Mouse (Mus musculus) midbrain, postnatal 0 days (tissue): ENCODE data around the gene Carns1. TPM values are rescaled to one million over a fixed set of nuclear protein-coding genes. Genes with fewer than 3 reads are reported as not detected.
A peak's percentile ranks its signal among the peaks of the same experiment; 100 is the strongest.

Experiments
- ATAC-seq: fragments of 200-750 bp; cut with Nextera tagmentation; 2 replicates; pipeline ENCODE4 v1.8.0; 2017; ENCODE audit warnings: moderate number of reproducible peaks, mild to moderate bottlenecking, moderate TSS enrichment, moderate library complexity; ENCODE audit not compliant: low FRiP score
- DNase-seq: peaks from one replicate; pipeline ENCODE4 v3.0.0-alpha.2; 2015; ENCODE audit warnings: low spot score
- H3K27ac ChIP-seq: fragments of 300-500 bp; sonication (generic); 2 replicates; pipeline ENCODE4 v1.5.1; 2014; ENCODE audit warnings: low read depth, mild to moderate bottlenecking, low read length, mixed read lengths
- H3K27me3 ChIP-seq: fragments of 300-500 bp; sonication (generic); 2 replicates; pipeline ENCODE4 v1.6.1; 2014; ENCODE audit warnings: low read length, control low read depth, mixed read lengths; ENCODE audit not compliant: insufficient read depth
- H3K36me3 ChIP-seq: fragments of 300-500 bp; sonication (generic); 2 replicates; pipeline ENCODE4 v1.6.1; 2014; ENCODE audit warnings: low read length, control low read depth, mixed read lengths; ENCODE audit not compliant: insufficient read depth
- H3K4me1 ChIP-seq: fragments of 300-500 bp; sonication (generic); 2 replicates; pipeline ENCODE4 v1.6.1; 2014; ENCODE audit warnings: mild to moderate bottlenecking, control low read depth, antibody characterized with exemption, low read length, mixed read lengths; ENCODE audit not compliant: insufficient read depth
- H3K4me2 ChIP-seq: fragments of 300-500 bp; sonication (generic); 2 replicates; pipeline ENCODE4 v1.6.1; 2014; ENCODE audit warnings: low read depth, mild to moderate bottlenecking, low read length, mixed read lengths; ENCODE audit not compliant: poor library complexity, severe bottlenecking
- H3K4me3 ChIP-seq: fragments of 300-500 bp; sonication (generic); 2 replicates; pipeline ENCODE4 v1.5.1; 2014; ENCODE audit warnings: low read depth, mild to moderate bottlenecking, low read length, moderate library complexity
- H3K9ac ChIP-seq: fragments of 300-500 bp; sonication (generic); replicated peaks from 2 replicates; pipeline ENCODE4 v1.6.1; 2014; ENCODE audit warnings: mild to moderate bottlenecking, low read length, moderate library complexity, mixed read lengths; ENCODE audit not compliant: poor library complexity, severe bottlenecking
- H3K9me3 ChIP-seq: fragments of 300-500 bp; sonication (generic); 2 replicates; pipeline ENCODE4 v1.6.1; 2016; ENCODE audit warnings: low read length, control low read depth
- CTCF ChIP-seq: IDR thresholded peaks from 2 replicates; pipeline ENCODE4 v1.5.1; 2016; ENCODE audit warnings: antibody characterized with exemption, mild to moderate bottlenecking
- WGBS: fragments of 180-500 bp; shearing (Covaris S2); extraction: QIAGEN DNeasy Blood & Tissue Kit; methylation state at CpG from one replicate; pipeline ENCODE4 v1.1.7; 2014; 5-methylcytosine and 5-hydroxymethylcytosine counted together
- polyA plus RNA-seq: library from polyadenylated mRNA; unstranded; fragments of >200 nt; fragmentation: Nextera tagmentation; extraction: Ambion mirVana; gene quantifications from 2 replicates; pipeline ENCODE4 v1.2.1, GENCODE M21; 2015
- total RNA-seq: library from RNA; depleted of rRNA; stranded (reverse); fragments of >200 nt; gene quantifications from 2 replicates; pipeline ENCODE4 v1.2.3, GENCODE M21; 2014

Carns1 gene
- total and polyA plus RNA-seq, 2 experiments from 2014 or later = 6.6 to 6.9 TPM

- H3K4me3 ChIP-seq = no peak overlapping the region
- no peaks in the 10 kb centered on the region for H3K27me3 ChIP-seq
- no peak overlapping the region for H3K27ac ChIP-seq
- peaks cover 16% of the 10 kb centered on the region for H3K4me1 ChIP-seq
- H3K36me3 ChIP-seq = peaks cover 42% of the 10 kb centered on the region
- WGBS = 73% methylated on average over 2 of the region's 2 CpGs
- H3K9me3 ChIP-seq = no peaks in the 10 kb centered on the region
- no peak for ATAC-seq
- no peak overlapping the region for H3K9ac ChIP-seq
- H3K4me2 ChIP-seq = no peak overlapping the region
- TF ChIP-seq CTCF = no peak
- no peak for DNase-seq
These were observed 20.8 kb upstream of the Carns1 start for GRCm38 (mm10) chr19:4196048-4196447.

DNA sequence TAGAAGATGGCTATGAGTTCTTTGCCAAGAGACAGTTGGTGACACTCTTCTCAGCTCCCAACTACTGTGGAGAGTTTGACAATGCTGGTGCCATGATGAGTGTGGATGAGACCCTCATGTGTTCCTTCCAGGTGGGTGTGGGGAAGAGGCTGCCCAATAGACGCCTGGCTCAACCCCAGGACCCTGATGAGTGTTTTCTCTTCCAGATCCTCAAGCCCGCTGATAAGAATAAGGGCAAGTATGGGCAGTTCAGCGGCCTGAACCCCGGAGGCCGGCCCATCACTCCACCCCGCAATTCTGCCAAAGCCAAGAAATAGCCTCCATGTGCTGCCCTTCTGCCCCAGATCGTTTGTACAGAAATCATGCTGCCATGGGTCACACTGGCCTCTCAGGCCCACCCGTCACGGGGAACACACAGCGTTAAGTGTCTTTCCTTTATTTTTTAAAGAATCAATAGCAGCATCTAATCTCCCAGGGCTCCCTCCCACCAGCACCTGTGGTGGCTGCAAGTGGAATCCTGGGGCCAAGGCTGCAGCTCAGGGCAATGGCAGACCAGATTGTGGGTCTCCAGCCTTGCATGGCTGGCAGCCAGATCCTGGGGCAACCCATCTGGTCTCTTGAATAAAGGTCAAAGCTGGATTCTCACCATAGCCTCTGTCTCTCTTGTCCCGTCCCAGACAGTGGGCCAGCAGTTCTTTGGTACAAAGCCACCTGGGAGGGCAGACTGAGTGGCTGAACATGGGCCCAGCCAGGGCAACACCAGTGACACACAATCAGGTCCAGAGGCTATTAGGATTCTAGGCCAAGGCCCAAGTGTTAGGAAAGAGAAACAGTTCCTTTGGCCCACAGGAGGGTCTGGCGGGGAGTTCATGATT lies 19.7 kb upstream of the Carns1 start:
- H3K9ac ChIP-seq = no peak overlapping the region
- ATAC-seq (no peak), DNase-seq (peak; percentile 81)
- no peak overlapping the region for H3K4me2 ChIP-seq
- no peak overlapping the region for H3K27ac ChIP-seq
- H3K4me1 ChIP-seq = peaks cover 10% of the 10 kb centered on the region
- H3K9me3 ChIP-seq = no peaks in the 10 kb centered on the region
- WGBS = 71% methylated on average over 12 of the region's 12 CpGs
- TF ChIP-seq CTCF = no peak
- H3K4me3 ChIP-seq = no peak overlapping the region
- H3K27me3 ChIP-seq = no peaks in the 10 kb centered on the region
- peaks cover 42% of the 10 kb centered on the region for H3K36me3 ChIP-seq

DNA sequence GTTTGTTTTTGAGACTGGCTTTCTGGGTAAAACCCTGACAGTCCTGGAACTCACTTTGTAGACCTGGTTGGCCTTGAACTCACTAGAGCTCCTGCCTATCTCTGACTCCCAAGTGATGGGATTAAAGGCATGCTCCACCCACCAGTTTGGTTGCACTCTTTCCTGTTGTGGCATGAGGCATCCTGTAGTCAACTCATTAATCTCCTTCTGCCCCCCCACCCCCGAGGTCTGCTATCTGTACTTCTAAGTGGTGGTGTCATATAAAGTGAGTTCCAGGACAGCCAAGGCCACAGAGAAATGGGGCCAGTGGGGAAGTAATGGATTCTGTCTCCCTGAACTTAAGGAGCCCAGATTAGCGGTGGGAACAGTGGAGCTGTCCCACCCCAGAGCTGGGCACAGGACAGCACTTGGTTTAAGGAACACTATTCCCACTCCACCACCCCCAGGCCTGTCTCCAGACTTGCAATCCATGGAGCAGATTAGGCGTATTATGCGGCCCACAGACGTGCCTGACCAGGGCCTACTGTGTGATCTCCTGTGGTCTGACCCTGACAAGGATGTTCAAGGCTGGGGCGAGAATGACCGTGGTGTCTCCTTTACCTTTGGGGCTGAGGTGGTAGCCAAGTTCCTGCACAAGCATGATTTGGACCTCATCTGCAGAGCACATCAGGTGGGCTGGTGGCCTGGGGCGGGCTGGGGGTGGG lies 18.9 kb upstream of the Carns1 start:
- Histone ChIP-seq H3K4me2 (no peak overlapping the region), H3K9me3 (no peaks in the 10 kb centered on the region), H3K4me1 (peaks cover 10% of the 10 kb centered on the region), H3K27me3 (no peaks in the 10 kb centered on the region), H3K9ac (no peak overlapping the region), H3K27ac (no peak overlapping the region), H3K4me3 (no peak overlapping the region), H3K36me3 (peaks cover 38% of the 10 kb centered on the region)
- ATAC-seq (no peak), DNase-seq (no peak)
- 90% methylated on average over 8 of the region's 8 CpGs for WGBS
- TF ChIP-seq CTCF = no peak

DNA sequence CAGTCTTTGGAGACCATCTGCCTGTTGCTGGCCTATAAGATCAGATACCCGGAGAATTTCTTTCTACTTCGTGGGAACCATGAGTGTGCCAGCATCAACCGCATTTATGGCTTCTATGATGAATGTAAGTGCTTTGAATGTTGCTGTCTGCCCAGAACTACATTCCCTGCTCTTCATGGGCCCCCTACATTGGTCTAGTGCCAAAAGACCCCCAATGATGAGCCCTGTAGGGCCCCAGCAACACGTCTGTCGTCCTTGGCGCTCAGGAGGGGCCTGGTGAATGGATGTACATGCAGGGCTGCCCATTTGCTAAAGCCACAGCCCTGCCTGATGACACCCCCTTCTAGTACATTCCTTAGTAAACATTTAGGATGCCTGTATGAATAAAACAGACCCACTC lies 17.9 kb upstream of the Carns1 start:
- Histone ChIP-seq H3K4me3 (peak overlapping the region; percentile 94), H3K4me1 (peaks cover 10% of the 10 kb centered on the region), H3K4me2 (peak overlapping the region; percentile 88), H3K36me3 (peaks cover 36% of the 10 kb centered on the region), H3K9ac (peak overlapping the region; percentile 100), H3K27me3 (no peaks in the 10 kb centered on the region), H3K27ac (peak overlapping the region; percentile 94; the same call in 1 of the 2 replicates), H3K9me3 (no peaks in the 10 kb centered on the region)
- WGBS = 51% methylated on average over 6 of the region's 6 CpGs
- DNase-seq = no peak
- ATAC-seq = no peak
- no peak for TF ChIP-seq CTCF

GRCm38 (mm10) chr19:4192251-4192985 lies 17.1 kb upstream of the Carns1 start:
- peak overlapping the region; percentile 94 for H3K27ac ChIP-seq
- H3K9me3 ChIP-seq = no peaks in the 10 kb centered on the region
- DNase-seq (peak; percentile 58), ATAC-seq (peak; percentile 44)
- H3K27me3 ChIP-seq = no peaks in the 10 kb centered on the region
- under 1% methylated on average over 48 of the region's 52 CpGs for WGBS
- peak overlapping the region; percentile 94 for H3K4me3 ChIP-seq
- H3K36me3 ChIP-seq = peaks cover 36% of the 10 kb centered on the region
- peak overlapping the region; percentile 88 for H3K4me2 ChIP-seq
- no peak for TF ChIP-seq CTCF
- peaks cover 10% of the 10 kb centered on the region for H3K4me1 ChIP-seq
- H3K9ac ChIP-seq = peak overlapping the region; percentile 100
